Mouse (Mus musculus) urinary bladder, adult 2 months (tissue): ENCODE measurements around the gene Flii. TPM values are rescaled to one million over a fixed set of nuclear protein-coding genes. Genes with fewer than 3 reads are reported as not detected.
A peak's percentile ranks its signal among the peaks of the same experiment; 100 is the strongest.

Experiments used
- DNase-seq: peaks from one replicate; pipeline ENCODE4 v3.0.0; 2022; ENCODE audit warnings: low spot score
- polyA plus RNA-seq: library from polyadenylated mRNA; depleted of rRNA; stranded (reverse); fragments of >200 nt; gene quantifications from 2 replicates; pipeline ENCODE4 v1.2.3, GENCODE M21; 2012; rRNA removed

Gene Flii
- polyA plus RNA-seq: 175 and 179 TPM in 2 replicates

- peak; percentile 78 for DNase-seq
Measured at GRCm38 (mm10) chr11:60726601-60727391, at the start of gene Flii. Gene Flii (minus strand): TSS chr11:60727263.

GRCm38 (mm10) chr11:60776107-60776828 lies 49.2 kb upstream of the Flii start:
- no peak for DNase-seq

- DNase-seq: no peak
Measured at GRCm38 (mm10) chr11:60775578-60775977, 48.5 kb upstream of the Flii start.

- no peak for DNase-seq
Measured at GRCm38 (mm10) chr11:60774841-60775240, 47.8 kb upstream of the Flii start.

- no peak for DNase-seq
Measured at GRCm38 (mm10) chr11:60774158-60774689, 47.2 kb upstream of the Flii start.

GRCm38 (mm10) chr11:60772161-60772560 lies 45.1 kb upstream of the Flii start:
- no peak for DNase-seq

- DNase-seq: no peak
Measured at GRCm38 (mm10) chr11:60770776-60771175, 43.7 kb upstream of the Flii start.

- DNase-seq: no peak
Measured at GRCm38 (mm10) chr11:60769322-60769721, 42.3 kb upstream of the Flii start.

GRCm38 (mm10) chr11:60766969-60767368 lies 39.9 kb upstream of the Flii start:
- no peak for DNase-seq

- no peak for DNase-seq
Measured at GRCm38 (mm10) chr11:60761681-60762080, 34.6 kb upstream of the Flii start.

GRCm38 (mm10) chr11:60755570-60755969 lies 28.5 kb upstream of the Flii start:
- DNase-seq: no peak

GRCm38 (mm10) chr11:60740321-60740720 lies 13.3 kb upstream of the Flii start:
- no peak for DNase-seq

- no peak for DNase-seq
Measured at GRCm38 (mm10) chr11:60737450-60737849, 10.4 kb upstream of the Flii start.

- no peak for DNase-seq
Measured at GRCm38 (mm10) chr11:60736491-60736890, 9.4 kb upstream of the Flii start.

- DNase-seq: no peak
Measured at GRCm38 (mm10) chr11:60735191-60735590, 8.1 kb upstream of the Flii start.

- DNase-seq: no peak
Measured at GRCm38 (mm10) chr11:60734206-60734605, 7.1 kb upstream of the Flii start.

GRCm38 (mm10) chr11:60731251-60731650 lies 4.2 kb upstream of the Flii start:
- DNase-seq: peak; percentile 22

GRCm38 (mm10) chr11:60730169-60730568 lies 3.1 kb upstream of the Flii start:
- no peak for DNase-seq

GRCm38 (mm10) chr11:60729217-60729641 lies 2.2 kb upstream of the Flii start:
- DNase-seq: peak; percentile 24

GRCm38 (mm10) chr11:60728260-60728761 lies 1.2 kb upstream of the Flii start, which contains the start of gene Mief2:
Gene Mief2 (plus strand): TSS chr11:60728398.
- DNase-seq: peak; percentile 87

GRCm38 (mm10) chr11:60727392-60728140 lies 503 bp upstream of the Flii start:
- peak; percentile 24 for DNase-seq

- DNase-seq: no peak
Measured at GRCm38 (mm10) chr11:60719263-60719662, 7.8 kb downstream of the Flii start.
